Mouse (Mus musculus) myocyte (in vitro differentiated cells): ENCODE results near the gene Tbc1d5.

ENCODE experiments used
- E2F4 ChIP-seq: IDR thresholded peaks from one replicate; pipeline ENCODE4 v1.6.1; 2011; ENCODE audit warnings: mild to moderate bottlenecking, control low read depth, moderate library complexity; ENCODE audit not compliant: insufficient read depth
- POLR2A ChIP-seq: IDR thresholded peaks from one replicate; pipeline ENCODE4 v1.6.1; 2011; ENCODE audit warnings: low read depth, mild to moderate bottlenecking, control low read depth, moderate library complexity; ENCODE audit not compliant: insufficient read length

GRCm38 (mm10) chr17:50751911-50752310 lies 427.2 kb downstream of the Tbc1d5 start:
- TF ChIP-seq POLR2A (no peak), E2F4 (no peak)
